Mouse (Mus musculus): ENCODE data around the gene Ano10. TPM values are rescaled to one million over a fixed set of nuclear protein-coding genes. Genes with fewer than 3 reads are reported as not detected.

Gene Ano10
- polyA plus RNA-seq, 1 experiment from 2014 or later: 31.9 TPM

- Histone ChIP-seq H3K9me3 (no peaks in the 10 kb centered on the region), H3K27me3 (no peaks in the 10 kb centered on the region), H3K4me3 (no peak overlapping the region), H3K9ac (no peak overlapping the region), H3K27ac (no peak overlapping the region), H3K4me1 (peaks cover 7% of the 10 kb centered on the region; the same call in 1 of the 2 replicates), H3K4me2 (no peak overlapping the region), H3K36me3 (peaks cover 13% of the 10 kb centered on the region; the same call in 1 of the 2 replicates)
- WGBS: 77% methylated on average over 9 of the region's 9 CpGs
- ATAC-seq (ENCODE audit: borderline replicate concordance, extremely low read depth, low FRiP score, low TSS enrichment): no peak
These were observed 144.0 kb downstream of the Ano10 start for GRCm38 (mm10) chr9:122149997-122150826.

GRCm38 (mm10) chr9:122148356-122148755 lies 145.9 kb downstream of the Ano10 start:
- ATAC-seq (ENCODE audit: borderline replicate concordance, extremely low read depth, low FRiP score, low TSS enrichment): no peak
- H3K9me3 ChIP-seq: no peaks in the 10 kb centered on the region; the same call in 1 of the 2 replicates
- H3K27ac ChIP-seq: no peak overlapping the region
- no peaks in the 10 kb centered on the region for H3K27me3 ChIP-seq
- H3K4me1 ChIP-seq: peaks cover 7% of the 10 kb centered on the region; the same call in 1 of the 2 replicates
- H3K4me3 ChIP-seq: no peak overlapping the region
- H3K36me3 ChIP-seq: peaks cover 21% of the 10 kb centered on the region
- no peak overlapping the region for H3K9ac ChIP-seq
- no peak overlapping the region for H3K4me2 ChIP-seq
- WGBS: 80% methylated on average over 3 of the region's 3 CpGs

DNA sequence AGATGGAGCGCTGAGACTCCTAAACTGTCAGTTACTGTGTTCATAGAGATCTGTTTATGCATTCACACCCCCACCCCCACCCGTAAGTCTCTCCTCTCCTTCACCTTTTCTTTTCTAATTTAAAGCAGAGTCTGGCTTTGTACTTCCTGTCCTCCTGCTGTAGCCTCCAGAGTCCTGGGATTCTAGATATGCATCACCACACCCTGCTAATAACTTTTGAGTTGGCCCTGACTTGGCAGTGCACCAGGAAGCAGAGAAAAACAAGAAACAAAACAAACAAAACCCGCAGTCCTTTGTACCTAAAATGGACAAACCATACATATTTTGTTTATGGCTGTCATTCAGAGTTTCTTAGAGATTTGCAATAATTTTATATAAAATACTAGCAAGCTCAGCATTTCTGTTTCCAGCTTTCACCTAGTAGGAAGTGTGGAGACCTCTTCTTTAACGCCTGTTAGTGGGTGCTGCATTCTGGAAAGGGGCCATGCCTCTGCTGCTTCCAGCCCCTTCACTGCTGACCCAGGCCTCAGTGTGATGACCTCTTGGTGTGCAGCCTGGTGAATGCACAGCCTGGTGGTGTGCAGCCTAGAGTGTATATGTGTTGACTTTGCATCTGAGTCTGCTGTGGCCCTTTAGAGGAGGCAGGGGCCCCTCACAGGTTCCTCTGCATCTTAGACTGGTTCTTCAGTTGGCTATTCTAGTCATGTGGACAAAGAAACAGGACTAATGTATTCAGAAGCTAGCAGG lies 147.9 kb downstream of the Ano10 start:
- Histone ChIP-seq H3K36me3 (peaks cover 18% of the 10 kb centered on the region), H3K4me2 (no peak overlapping the region), H3K9me3 (no peaks in the 10 kb centered on the region; the same call in 1 of the 2 replicates), H3K27me3 (no peaks in the 10 kb centered on the region), H3K9ac (no peak overlapping the region), H3K4me3 (no peak overlapping the region), H3K27ac (no peak overlapping the region), H3K4me1 (peaks cover 7% of the 10 kb centered on the region; the same call in 1 of the 2 replicates)
- 63% methylated on average over 4 of the region's 4 CpGs for WGBS
- no peak for ATAC-seq (ENCODE audit: borderline replicate concordance, extremely low read depth, low FRiP score, low TSS enrichment)

- no peak overlapping the region for H3K4me2 ChIP-seq
- peaks cover 18% of the 10 kb centered on the region for H3K36me3 ChIP-seq
- no peaks in the 10 kb centered on the region; the same call in 1 of the 2 replicates for H3K9me3 ChIP-seq
- peaks cover 7% of the 10 kb centered on the region; the same call in 1 of the 2 replicates for H3K4me1 ChIP-seq
- H3K4me3 ChIP-seq: no peak overlapping the region
- ATAC-seq (ENCODE audit: borderline replicate concordance, extremely low read depth, low FRiP score, low TSS enrichment): no peak
- H3K27ac ChIP-seq: no peak overlapping the region
- no peak overlapping the region for H3K9ac ChIP-seq
- H3K27me3 ChIP-seq: no peaks in the 10 kb centered on the region
These were observed 148.5 kb downstream of the Ano10 start for GRCm38 (mm10) chr9:122145677-122146076.

- no peak overlapping the region for H3K27ac ChIP-seq
- H3K9me3 ChIP-seq: no peaks in the 10 kb centered on the region; the same call in 1 of the 2 replicates
- H3K4me1 ChIP-seq: peaks cover 7% of the 10 kb centered on the region; the same call in 1 of the 2 replicates
- H3K27me3 ChIP-seq: no peaks in the 10 kb centered on the region
- WGBS: 94% methylated on average over 3 of the region's 3 CpGs
- H3K9ac ChIP-seq: no peak overlapping the region
- no peak for ATAC-seq (ENCODE audit: borderline replicate concordance, extremely low read depth, low FRiP score, low TSS enrichment)
- H3K4me3 ChIP-seq: no peak overlapping the region
- H3K36me3 ChIP-seq: peaks cover 18% of the 10 kb centered on the region
- H3K4me2 ChIP-seq: no peak overlapping the region
These were observed 149.4 kb downstream of the Ano10 start for GRCm38 (mm10) chr9:122144776-122145175.

- no peaks in the 10 kb centered on the region for H3K27me3 ChIP-seq
- no peak overlapping the region for H3K4me2 ChIP-seq
- H3K4me1 ChIP-seq: peaks cover 15% of the 10 kb centered on the region; the same call in 1 of the 2 replicates
- 68% methylated on average over 1 of the region's 1 CpGs for WGBS
- no peak for ATAC-seq (ENCODE audit: borderline replicate concordance, extremely low read depth, low FRiP score, low TSS enrichment)
- H3K27ac ChIP-seq: 0 out of 2 replicates have a peak overlapping the region, but pooled peaks have one; percentile 3
- no peaks in the 10 kb centered on the region; the same call in 1 of the 2 replicates for H3K9me3 ChIP-seq
- peaks cover 18% of the 10 kb centered on the region for H3K36me3 ChIP-seq
- H3K4me3 ChIP-seq: no peak overlapping the region
- no peak overlapping the region for H3K9ac ChIP-seq
These were observed 151.0 kb downstream of the Ano10 start for GRCm38 (mm10) chr9:122143219-122143618.

DNA sequence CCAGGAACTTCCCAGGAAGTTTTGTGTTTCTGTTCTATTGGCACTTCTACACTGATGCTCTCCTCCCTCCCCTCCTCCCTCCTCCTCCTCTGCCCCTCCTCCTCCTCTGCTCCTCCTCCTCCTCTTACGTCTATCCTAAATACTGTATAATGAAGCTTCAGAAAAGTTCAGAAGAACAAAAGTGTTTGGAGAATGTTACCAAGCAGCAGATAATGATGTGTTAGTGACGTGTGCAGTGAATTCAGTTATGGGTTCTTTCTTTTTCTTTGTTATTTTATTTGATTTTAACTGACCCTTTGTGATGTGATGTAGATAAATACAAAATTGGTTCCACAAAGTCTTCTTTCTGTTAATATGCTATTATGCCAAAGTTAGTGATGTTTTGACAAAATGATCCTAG lies 155.0 kb downstream of the Ano10 start:
- WGBS: 38% methylated on average over 2 of the region's 2 CpGs
- Histone ChIP-seq H3K4me2 (no peak overlapping the region), H3K9me3 (no peaks in the 10 kb centered on the region), H3K4me1 (0 out of 2 replicates have a peak, but pooled peaks cover 10% of the 10 kb centered on the region), H3K4me3 (no peak overlapping the region), H3K27me3 (no peaks in the 10 kb centered on the region), H3K9ac (no peak overlapping the region), H3K27ac (no peak overlapping the region), H3K36me3 (peaks cover 17% of the 10 kb centered on the region)
- ATAC-seq (ENCODE audit: borderline replicate concordance, extremely low read depth, low FRiP score, low TSS enrichment): no peak

DNA sequence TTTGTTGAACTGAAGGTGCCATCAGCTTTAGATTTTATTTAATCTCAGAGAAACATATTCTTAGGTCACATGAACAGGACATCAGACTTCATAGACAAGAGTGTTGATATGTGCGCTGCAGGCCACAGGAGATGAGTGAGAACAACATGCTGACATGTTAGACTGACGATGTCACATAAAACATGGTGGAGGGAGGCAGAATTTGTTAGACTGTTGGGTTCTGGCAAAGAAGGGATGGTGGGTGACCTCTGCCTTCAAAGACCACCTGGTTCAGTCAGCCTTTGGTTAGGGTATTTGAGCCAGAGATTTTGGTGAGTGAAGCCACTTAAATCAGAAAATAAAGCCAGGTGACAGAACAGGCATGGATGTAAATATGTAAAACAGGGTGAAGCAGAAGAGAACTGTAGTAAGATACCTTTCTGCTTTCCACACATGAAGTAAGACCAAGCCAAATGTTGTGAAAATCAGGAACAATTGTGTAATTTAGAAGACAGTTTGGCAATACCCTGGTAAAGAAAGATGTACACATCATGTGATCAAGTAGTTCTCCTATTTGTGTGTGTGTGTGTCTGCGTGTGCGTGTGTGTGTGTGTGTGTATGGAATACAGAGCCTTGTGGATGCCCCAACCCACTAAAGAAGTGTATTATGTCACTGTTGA lies 155.7 kb downstream of the Ano10 start:
- no peak overlapping the region for H3K9ac ChIP-seq
- H3K36me3 ChIP-seq: peaks cover 18% of the 10 kb centered on the region; the same call in 1 of the 2 replicates
- H3K9me3 ChIP-seq: no peaks in the 10 kb centered on the region
- H3K4me3 ChIP-seq: no peak overlapping the region
- H3K4me1 ChIP-seq: 0 out of 2 replicates have a peak, but pooled peaks cover 10% of the 10 kb centered on the region
- no peaks in the 10 kb centered on the region for H3K27me3 ChIP-seq
- WGBS: 85% methylated on average over 4 of the region's 4 CpGs
- no peak overlapping the region for H3K27ac ChIP-seq
- no peak for ATAC-seq (ENCODE audit: borderline replicate concordance, extremely low read depth, low FRiP score, low TSS enrichment)
- no peak overlapping the region for H3K4me2 ChIP-seq

DNA sequence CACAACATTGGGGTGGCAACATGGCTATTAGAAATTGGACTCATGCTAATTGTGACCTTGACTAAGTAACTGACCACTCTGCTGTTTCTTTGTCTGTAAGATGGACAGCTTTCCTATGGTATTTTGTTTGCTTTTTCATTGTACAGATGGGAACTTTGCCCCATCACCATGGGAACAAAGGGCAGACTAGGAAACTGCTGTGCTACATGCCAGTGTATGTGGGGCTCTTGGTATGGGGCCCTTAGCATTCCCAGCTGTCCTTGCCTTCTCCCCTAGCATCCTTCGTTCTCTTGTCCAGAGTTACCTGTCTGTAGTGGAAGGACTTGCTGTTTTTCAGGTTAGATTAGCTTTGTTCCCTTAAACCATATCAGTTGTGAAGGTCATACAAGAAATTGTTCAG lies 156.3 kb downstream of the Ano10 start:
- H3K4me1 ChIP-seq: 0 out of 2 replicates have a peak, but pooled peaks cover 10% of the 10 kb centered on the region
- 89% methylated on average over 1 of the region's 1 CpGs for WGBS
- no peaks in the 10 kb centered on the region for H3K9me3 ChIP-seq

GRCm38 (mm10) chr9:122135885-122136170 lies 158.4 kb downstream of the Ano10 start:
- Histone ChIP-seq H3K27me3 (no peaks in the 10 kb centered on the region), H3K36me3 (peaks cover 24% of the 10 kb centered on the region; the same call in 1 of the 2 replicates), H3K4me1 (peaks cover 15% of the 10 kb centered on the region; the same call in 1 of the 2 replicates), H3K9me3 (no peaks in the 10 kb centered on the region), H3K9ac (no peak overlapping the region), H3K4me3 (no peak overlapping the region), H3K4me2 (no peak overlapping the region), H3K27ac (no peak overlapping the region)
- 0 out of 2 replicates have a peak, but pooled peaks have one; percentile 42 for ATAC-seq (ENCODE audit: borderline replicate concordance, extremely low read depth, low FRiP score, low TSS enrichment)
- 90% methylated on average over 2 of the region's 2 CpGs for WGBS

More for the DNA sequence above, 156.3 kb downstream of the Ano10 start:
- H3K9ac ChIP-seq: no peak overlapping the region
- H3K4me3 ChIP-seq: no peak overlapping the region
- peaks cover 20% of the 10 kb centered on the region; the same call in 1 of the 2 replicates for H3K36me3 ChIP-seq
- no peak for ATAC-seq (ENCODE audit: borderline replicate concordance, extremely low read depth, low FRiP score, low TSS enrichment)
- no peak overlapping the region for H3K4me2 ChIP-seq
- H3K27ac ChIP-seq: no peak overlapping the region
- H3K27me3 ChIP-seq: no peaks in the 10 kb centered on the region

DNA sequence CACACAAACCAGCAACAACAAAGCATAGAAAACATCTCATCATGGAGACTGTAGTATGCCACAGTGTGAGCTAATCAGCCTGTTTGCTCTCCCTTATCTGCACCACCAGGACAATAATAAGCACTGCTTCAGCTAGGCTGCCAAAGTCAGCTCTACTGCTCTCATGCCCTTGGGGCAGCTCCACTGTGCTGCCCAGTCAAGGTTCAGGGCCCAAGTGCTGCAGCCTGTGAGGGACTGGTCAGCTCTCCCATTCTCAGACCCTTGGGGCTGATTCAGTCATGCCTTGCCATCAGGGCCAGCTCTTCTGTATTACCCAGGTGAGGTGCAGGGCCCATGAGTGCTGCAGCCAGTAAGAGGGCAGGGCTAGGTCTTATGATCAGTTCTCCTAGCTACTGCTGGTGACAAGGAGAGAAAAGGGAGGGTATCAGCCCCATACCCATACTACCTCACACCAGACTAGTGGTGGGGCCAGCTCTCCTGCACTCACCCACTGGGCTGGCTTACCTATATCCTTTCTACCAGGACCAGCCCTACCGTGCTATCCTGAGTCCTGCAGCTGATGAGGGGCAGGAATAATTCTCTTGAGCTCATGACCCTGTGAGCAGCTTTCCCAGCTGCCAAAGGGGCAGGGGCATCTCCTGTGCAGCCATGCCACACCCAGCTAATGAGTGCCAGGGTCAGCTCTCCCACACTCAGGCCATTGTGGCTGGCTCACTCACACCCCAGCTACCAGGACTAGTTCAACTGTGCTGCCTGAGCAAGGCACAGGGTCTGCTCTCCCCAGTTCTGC lies 158.9 kb downstream of the Ano10 start:
- no peaks in the 10 kb centered on the region for H3K27me3 ChIP-seq
- H3K36me3 ChIP-seq: peaks cover 24% of the 10 kb centered on the region; the same call in 1 of the 2 replicates
- no peak overlapping the region for H3K4me2 ChIP-seq
- H3K4me1 ChIP-seq: peaks cover 21% of the 10 kb centered on the region; the same call in 1 of the 2 replicates
- no peak overlapping the region for H3K27ac ChIP-seq
- no peak overlapping the region for H3K9ac ChIP-seq
- no peak overlapping the region for H3K4me3 ChIP-seq
- ATAC-seq (ENCODE audit: borderline replicate concordance, extremely low read depth, low FRiP score, low TSS enrichment): no peak; the same call in 1 of the 2 replicates
- no peaks in the 10 kb centered on the region for H3K9me3 ChIP-seq
- 68% methylated on average over 1 of the region's 1 CpGs for WGBS
